ENCODE assay signal across 10 mouse cellular contexts in the genomic region with DNA sequence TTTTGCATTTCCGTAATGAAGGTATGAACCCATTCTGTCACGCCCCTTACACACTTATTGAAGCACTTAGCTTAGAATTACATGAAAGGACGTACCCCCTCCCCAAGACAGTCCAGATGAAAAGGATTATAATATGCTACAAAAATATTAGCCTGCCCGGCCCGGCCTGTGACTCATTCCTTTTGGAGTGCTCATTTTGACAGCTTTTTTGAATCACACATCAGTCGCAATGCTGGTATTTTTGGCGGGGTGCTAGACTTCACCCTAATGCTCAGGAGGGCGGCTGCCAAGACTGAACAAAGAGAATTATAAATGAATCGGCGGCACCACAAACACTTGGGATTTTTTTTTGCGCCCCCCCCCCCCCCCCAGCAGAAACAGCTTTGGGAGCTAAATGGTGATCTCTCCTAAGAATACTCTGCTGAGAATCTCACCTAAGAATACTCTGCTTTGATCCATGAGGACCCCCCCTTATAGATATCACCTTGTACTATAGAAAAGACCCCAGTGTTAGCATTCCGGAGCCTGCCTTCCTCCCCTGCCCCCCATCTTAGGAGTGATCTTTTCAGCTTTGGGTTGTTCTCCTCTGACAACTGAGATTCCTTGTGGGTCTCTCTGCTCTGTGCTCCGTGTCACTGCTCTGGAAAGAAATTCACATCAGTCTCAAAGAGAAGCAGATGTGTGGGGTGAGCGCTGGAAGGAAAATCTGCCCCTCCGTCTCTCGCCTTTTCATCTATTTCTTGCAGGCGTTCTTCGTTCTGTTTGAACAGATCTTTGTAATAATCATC. TPM values are rescaled to one million over a fixed set of nuclear protein-coding genes. Genes with fewer than 3 reads are reported as not detected.
DNase-seq lines count a peak whose midpoint lies in the region; ATAC-seq and TF ChIP-seq lines count a peak whose summit lies in the region.
"Had no signal": no experiment of that assay in that cellular context is flagged by ENCODE, and none has a peak within 500 bp of the region (broad histone marks: within the 10 kb centered on the region; RNA-seq: fewer than 3 reads in every experiment).

No protein-coding gene starts in this region.

- no peaks in the 10 kb centered on the region; the same call in 1 of the 2 replicates for H3K36me3 ChIP-seq in hindbrain, embryonic 13.5 days
- 0 out of 2 replicates have a peak, but pooled peaks cover under 1% of the 10 kb centered on the region for H3K36me3 ChIP-seq in hindbrain, embryonic 14.5 days (replicated peaks; ENCODE audit: control insufficient read depth, insufficient read depth)
- no peaks in the 10 kb centered on the region for H3K36me3 ChIP-seq in forebrain, embryonic 15.5 days
- no peaks in the 10 kb centered on the region for H3K36me3 ChIP-seq in liver, postnatal 0 days (replicated peaks; ENCODE audit: insufficient read depth, low read length)

- H3K27ac ChIP-seq in hindbrain, embryonic 13.5 days, result peak overlapping the region; percentile 48; the same call in 1 of the 2 replicates
- H3K27ac ChIP-seq in hindbrain, embryonic 14.5 days, result no peak overlapping the region
- H3K27ac ChIP-seq in forebrain, embryonic 15.5 days (replicated peaks), result peak overlapping the region; percentile 86
- no peak overlapping the region for H3K27ac ChIP-seq in liver, postnatal 0 days (ENCODE audit: low read depth)

- H3K9ac ChIP-seq in hindbrain, embryonic 13.5 days, result no peak overlapping the region
- H3K9ac ChIP-seq in hindbrain, embryonic 14.5 days, result no peak overlapping the region
- H3K9ac ChIP-seq in forebrain, embryonic 15.5 days (replicated peaks), result 0 out of 2 replicates have a peak overlapping the region, but pooled peaks have one; percentile 15
- no peak overlapping the region for H3K9ac ChIP-seq in liver, postnatal 0 days (replicated peaks)

- TF ChIP-seq CTCF in brain, embryonic 14.5 days (IDR thresholded peaks at IDR 0.05; ENCODE audit: borderline replicate concordance, extremely low read depth, insufficient read depth, insufficient read length), result no peak
- no peak for TF ChIP-seq CTCF in liver, postnatal 0 days (IDR thresholded peaks at IDR 0.05; ENCODE audit: low read depth)

- H3K4me1 ChIP-seq in hindbrain, embryonic 13.5 days (replicated peaks), result peaks cover 52% of the 10 kb centered on the region
- H3K4me1 ChIP-seq in hindbrain, embryonic 14.5 days (replicated peaks; ENCODE audit: control insufficient read depth, insufficient read depth, low read length), result peaks cover 13% of the 10 kb centered on the region
- peaks cover 63% of the 10 kb centered on the region for H3K4me1 ChIP-seq in forebrain, embryonic 15.5 days
- no peaks in the 10 kb centered on the region for H3K4me1 ChIP-seq in liver, postnatal 0 days (ENCODE audit: insufficient read depth)
- H3K4me1 ChIP-seq: megakaryocyte, embryonic 14.5 days had no signal

- no peaks in the 10 kb centered on the region for H3K27me3 ChIP-seq in hindbrain, embryonic 13.5 days
- H3K27me3 ChIP-seq in hindbrain, embryonic 14.5 days (ENCODE audit: control insufficient read depth, insufficient read depth, low read length), result no peaks in the 10 kb centered on the region
- H3K27me3 ChIP-seq in forebrain, embryonic 15.5 days, result no peaks in the 10 kb centered on the region
- H3K27me3 ChIP-seq in liver, postnatal 0 days (ENCODE audit: insufficient read depth, low read length), result no peaks in the 10 kb centered on the region
- H3K27me3 ChIP-seq: megakaryocyte, embryonic 14.5 days had no signal

- H3K4me2 ChIP-seq in hindbrain, embryonic 13.5 days, result no peak overlapping the region
- no peak overlapping the region for H3K4me2 ChIP-seq in hindbrain, embryonic 14.5 days (replicated peaks)
- peak overlapping the region; percentile 12; the same call in 1 of the 2 replicates for H3K4me2 ChIP-seq in forebrain, embryonic 15.5 days (replicated peaks)
- no peak overlapping the region for H3K4me2 ChIP-seq in liver, postnatal 0 days (ENCODE audit: low read depth, low read length)

- no peaks in the 10 kb centered on the region for H3K9me3 ChIP-seq in hindbrain, embryonic 13.5 days
- H3K9me3 ChIP-seq in hindbrain, embryonic 14.5 days (ENCODE audit: control insufficient read depth, low read length), result no peaks in the 10 kb centered on the region
- no peaks in the 10 kb centered on the region for H3K9me3 ChIP-seq in forebrain, embryonic 15.5 days
- H3K9me3 ChIP-seq in liver, postnatal 0 days (ENCODE audit: low read length), result no peaks in the 10 kb centered on the region
- H3K9me3 ChIP-seq: megakaryocyte, embryonic 14.5 days had no signal

- 58% methylated on average over 18 of the region's 18 CpGs for WGBS in hindbrain, embryonic 13.5 days
- 59% methylated on average over 18 of the region's 18 CpGs for WGBS in hindbrain, embryonic 14.5 days
- 30% methylated on average over 18 of the region's 18 CpGs for WGBS in forebrain, embryonic 15.5 days
- 79% methylated on average over 18 of the region's 18 CpGs for WGBS in liver, postnatal 0 days (ENCODE audit: insufficient replicate concordance)

- TF ChIP-seq POLR2A in brain, embryonic 14.5 days (IDR thresholded peaks at IDR 0.05; ENCODE audit: borderline replicate concordance, extremely low read depth, insufficient read depth, insufficient read length, poor library complexity, severe bottlenecking), result no peak

- no peak for ATAC-seq in hindbrain, embryonic 13.5 days (ENCODE audit: low FRiP score)
- ATAC-seq in hindbrain, embryonic 14.5 days (ENCODE audit: low FRiP score), result no peak
- peak; percentile 80 for ATAC-seq in forebrain, embryonic 15.5 days (replicated peaks)
- ATAC-seq in liver, postnatal 0 days, result no peak

- DNase-seq in hindbrain, embryonic 14.5 days (ENCODE audit: low spot score), result no peak
- peak; percentile 86 for DNase-seq in brain, embryonic 14.5 days (ENCODE audit: low read depth)
- DNase-seq in lung, postnatal 14 days, result peak; percentile 30
- DNase-seq in kidney, postnatal 36 days, result no peak
- no peak for DNase-seq in kidney, postnatal 14 days
- DNase-seq in liver, postnatal 0 days, result no peak
- DNase-seq: thymus, postnatal 14 days had no signal

- no peak overlapping the region for H3K4me3 ChIP-seq in hindbrain, embryonic 13.5 days
- no peak overlapping the region for H3K4me3 ChIP-seq in hindbrain, embryonic 14.5 days (replicated peaks; ENCODE audit: low read length)
- no peak overlapping the region for H3K4me3 ChIP-seq in forebrain, embryonic 15.5 days
- H3K4me3 ChIP-seq in liver, postnatal 0 days (ENCODE audit: low read depth, low read length), result no peak overlapping the region
- H3K4me3 ChIP-seq: megakaryocyte, embryonic 14.5 days had no signal

- TF ChIP-seq EP300 in liver, postnatal 0 days (IDR thresholded peaks at IDR 0.05; ENCODE audit: low read depth), result no peak

RNA-seq across cellular contexts. Expression of gene Fmnl2, which starts 15.8 kb away (rescaled TPM):
- 13.3 and 13.5 TPM in 2 replicates for polyA plus RNA-seq in hindbrain, embryonic 13.5 days (2015; fragmentation: Nextera tagmentation; extraction: Ambion mirVana)
- 13.4 and 13.7 TPM in 2 replicates for polyA plus RNA-seq in hindbrain, embryonic 14.5 days (2014; fragmentation: Nextera tagmentation; extraction: Ambion mirVana)
- 45.8 and 47.7 TPM in 2 replicates for polyA plus RNA-seq in brain, embryonic 14.5 days (2012; rRNA removed)
- 18.1 and 18.6 TPM in 2 replicates for polyA plus RNA-seq in forebrain, embryonic 15.5 days (2015; fragmentation: Nextera tagmentation; extraction: Ambion mirVana)
- 0.89 and 1.0 TPM in 2 replicates for polyA plus RNA-seq in liver, postnatal 0 days (2015; fragmentation: Nextera tagmentation; extraction: Ambion mirVana)

Comparison
In these comparisons a context has a peak if more than half of its experiments do, and no peak if none do; other contexts are left out.
1. H3K27ac ChIP-seq: peak in hindbrain, embryonic 13.5 days (single experiment) and forebrain, embryonic 15.5 days (single experiment); none in hindbrain, embryonic 14.5 days (single experiment) and liver, postnatal 0 days (single experiment).
2. DNase-seq: peak in brain, embryonic 14.5 days (single experiment) and lung, postnatal 14 days (single experiment); none in hindbrain, embryonic 14.5 days (single experiment), kidney, postnatal 36 days (0 of 2), kidney, postnatal 14 days (single experiment) and liver, postnatal 0 days (single experiment).